Mouse (Mus musculus) adrenal gland, postnatal 25 days (tissue): ENCODE data around the gene Stk32c. TPM values are rescaled to one million over a fixed set of nuclear protein-coding genes. Genes with fewer than 3 reads are reported as not detected.

Experiments
- DNase-seq: peaks from one replicate; pipeline ENCODE4 v3.0.0; 2021; ENCODE audit warnings: mixed read lengths
- total RNA-seq: library from RNA; stranded (reverse); gene quantifications from 2 replicates; pipeline ENCODE4 v1.2.3, GENCODE M21; 2021

Stk32c gene
- total RNA-seq, 1 experiment from 2014 or later, result 4.0 TPM

DNA sequence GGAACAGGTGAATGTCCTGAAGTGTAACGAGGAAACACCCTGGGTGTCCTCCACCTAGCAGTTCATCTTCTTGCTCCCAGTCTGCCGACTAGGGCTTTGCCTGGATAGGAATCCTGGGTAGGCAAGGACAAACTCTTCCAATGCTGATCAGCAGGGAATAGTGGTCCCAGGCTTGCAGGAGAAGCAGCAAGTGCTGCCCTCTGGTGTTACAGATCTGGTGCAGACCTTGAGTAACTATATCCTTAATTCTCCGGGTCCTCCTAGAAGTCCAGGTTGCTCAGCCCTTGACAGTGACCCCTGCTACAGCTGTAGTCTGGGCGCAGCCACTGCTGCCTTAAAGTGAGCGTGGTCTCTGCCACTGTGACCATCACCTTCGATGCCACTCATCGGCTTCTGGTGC is 13.0 kb downstream of the Stk32c start:
- DNase-seq, result peak; percentile 54

DNA sequence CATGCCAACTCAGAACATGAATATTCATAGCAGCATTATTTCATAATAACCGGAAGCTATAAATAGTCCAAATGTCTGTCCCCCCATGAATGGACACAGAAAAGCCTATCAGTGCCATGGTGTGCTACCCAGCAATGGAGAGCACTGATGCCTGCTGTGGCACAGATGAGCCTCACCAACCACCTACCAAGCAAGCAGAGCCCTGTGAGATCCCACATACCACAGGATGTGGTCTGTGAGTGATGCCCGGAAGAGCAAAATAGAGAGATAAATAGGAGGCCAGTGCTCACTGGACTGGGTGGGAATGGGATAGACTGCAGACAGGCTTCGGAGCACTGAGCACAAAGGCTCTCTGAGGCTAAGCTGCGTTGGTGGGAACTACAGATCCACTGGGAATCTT is 16.1 kb downstream of the Stk32c start:
- no peak for DNase-seq

DNA sequence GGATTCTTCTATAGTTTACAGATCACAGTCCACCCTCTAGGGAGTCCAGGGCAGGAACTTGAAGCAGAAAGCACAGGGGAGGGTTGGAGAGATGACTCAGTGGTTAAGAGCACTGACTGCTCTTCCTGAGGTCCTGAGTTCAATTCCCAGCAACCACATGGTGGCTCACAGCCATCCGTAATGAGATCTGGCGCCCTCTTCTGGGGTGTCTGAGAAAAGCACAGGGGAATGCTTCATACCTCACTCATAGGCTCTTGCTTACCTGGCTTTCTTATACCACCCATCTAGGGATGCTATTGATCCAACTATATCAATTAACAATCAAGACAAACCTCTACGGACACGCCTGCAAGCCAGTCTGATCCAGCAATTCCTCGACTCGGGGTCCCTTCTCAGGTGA is 21.5 kb downstream of the Stk32c start:
- no peak for DNase-seq

- DNase-seq, result no peak
These were observed 22.5 kb downstream of the Stk32c start for GRCm38 (mm10) chr7:139190616-139191015.

- DNase-seq, result no peak
These were observed 24.4 kb downstream of the Stk32c start for GRCm38 (mm10) chr7:139188634-139189207.

DNA sequence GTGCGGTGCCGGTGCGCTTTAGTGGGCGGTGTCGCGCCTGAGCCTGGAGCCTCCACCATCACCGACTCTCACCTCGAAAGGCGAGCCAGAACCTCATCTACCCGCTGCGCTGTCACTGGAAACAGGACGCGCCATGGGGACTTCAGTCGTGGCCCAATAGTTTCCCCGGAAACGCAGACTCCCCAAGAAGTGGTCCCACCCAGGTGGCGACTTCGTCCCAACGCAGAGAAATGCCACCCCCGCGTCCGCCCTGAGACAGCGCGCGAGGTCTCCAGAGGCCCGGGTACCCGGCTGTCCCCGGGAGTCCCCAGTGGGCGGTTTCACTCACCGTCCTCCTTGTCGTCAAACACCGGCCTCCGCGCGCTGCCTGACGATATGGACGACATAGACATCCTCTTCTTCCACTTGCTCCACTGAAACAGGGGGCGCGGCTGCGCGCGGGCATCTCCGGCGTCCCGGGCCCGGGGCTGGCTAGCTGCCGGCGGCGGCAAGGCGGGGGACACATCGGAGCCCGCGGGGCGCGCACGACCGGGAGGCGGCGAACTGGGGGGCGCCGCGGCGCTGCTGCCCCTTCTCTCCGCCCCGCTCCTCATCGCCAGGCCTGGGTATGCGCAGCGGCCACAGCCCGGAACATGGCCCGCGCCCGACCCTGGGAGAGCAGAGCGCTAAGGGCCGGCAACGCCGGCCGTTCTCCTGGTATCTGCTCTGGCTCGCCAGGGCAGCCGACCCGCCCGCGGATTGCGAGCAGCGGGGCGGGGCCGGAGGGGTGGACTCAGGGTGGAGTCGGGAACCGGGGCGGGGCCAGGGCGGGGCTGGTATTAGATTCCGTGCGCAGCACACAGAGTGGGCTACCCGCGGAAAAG is 25.1 kb downstream of the Stk32c start:
- DNase-seq, result peak; percentile 91

DNA sequence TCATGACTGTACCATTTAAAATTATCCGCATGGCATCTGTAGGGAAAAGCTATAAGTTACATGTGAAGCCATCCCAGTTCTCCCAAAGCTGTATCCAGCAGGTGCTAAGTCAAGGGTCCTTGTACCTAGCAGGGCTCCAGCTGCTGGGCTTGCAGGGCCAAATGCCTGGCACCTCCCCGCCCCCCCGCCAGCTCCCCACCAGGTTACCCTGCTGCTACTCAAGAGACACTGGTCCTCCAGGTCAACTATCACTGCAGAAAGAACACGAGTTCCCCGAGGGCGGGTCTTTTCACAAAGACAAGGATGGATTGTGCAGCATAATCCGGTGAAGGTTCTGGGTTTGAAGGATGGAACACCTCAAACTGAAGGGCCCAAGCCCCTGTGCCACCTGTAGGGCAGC is 25.8 kb downstream of the Stk32c start:
- no peak for DNase-seq

DNA sequence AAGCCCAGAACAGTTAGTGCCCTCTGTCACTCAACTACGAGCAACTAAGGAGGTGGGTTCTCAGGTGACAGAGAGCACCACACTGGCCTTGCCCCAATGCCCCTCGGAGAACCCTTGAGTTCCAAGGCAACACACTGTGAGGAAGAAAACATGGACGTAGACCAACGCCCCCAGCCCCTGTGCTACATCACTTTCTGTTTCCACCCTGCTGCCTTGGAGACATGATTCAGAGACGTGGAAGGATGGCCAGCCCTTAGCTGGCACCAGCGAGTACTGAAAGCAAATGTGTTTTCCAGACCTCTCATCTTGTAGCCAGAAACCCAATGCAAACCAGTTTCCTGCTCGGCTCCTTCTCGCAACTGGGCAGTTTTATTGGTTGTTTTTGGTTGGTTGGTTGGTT is 26.7 kb downstream of the Stk32c start:
- no peak for DNase-seq

DNA sequence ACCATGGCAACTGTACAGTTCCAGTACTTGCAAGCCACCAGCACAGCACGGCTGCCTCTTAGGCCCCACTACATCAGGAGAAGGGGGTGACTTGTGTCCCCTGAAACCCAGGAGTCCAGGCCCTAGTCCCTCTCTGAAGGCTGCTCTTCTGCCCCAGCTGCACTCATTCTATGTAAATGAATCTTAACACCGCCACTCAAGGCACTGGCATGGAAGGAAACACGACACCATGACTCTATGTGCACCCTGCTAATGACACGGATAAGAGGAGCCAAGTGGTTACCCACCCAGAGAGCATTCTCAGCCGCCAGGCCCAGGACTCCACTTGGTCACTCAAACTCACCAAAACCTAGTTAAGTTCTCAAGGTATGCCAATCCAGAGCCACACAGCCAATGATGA is 27.1 kb downstream of the Stk32c start:
- DNase-seq, result no peak

- DNase-seq, result no peak
These were observed 28.3 kb downstream of the Stk32c start for GRCm38 (mm10) chr7:139184846-139185245.

DNA sequence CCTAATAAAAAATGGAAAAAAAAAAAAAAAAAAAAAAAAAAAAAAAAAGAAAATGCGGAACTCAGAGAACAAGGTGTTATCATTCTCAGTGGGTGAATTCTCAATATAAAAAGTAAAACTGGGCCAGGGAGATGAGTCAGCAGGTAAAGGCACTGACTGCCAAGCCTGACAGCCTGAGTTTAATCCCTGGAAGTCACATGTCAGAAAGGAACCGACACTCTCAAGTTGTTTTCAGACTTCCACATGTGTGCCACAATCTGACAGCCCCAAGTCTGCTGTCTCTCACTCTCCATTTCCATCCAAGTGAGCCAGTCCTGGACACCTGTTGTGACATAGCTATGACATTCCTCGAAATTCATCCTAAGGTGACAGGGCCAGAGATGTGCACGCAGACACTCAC is 28.7 kb downstream of the Stk32c start:
- no peak for DNase-seq

- DNase-seq, result no peak
These were observed 33.0 kb downstream of the Stk32c start for GRCm38 (mm10) chr7:139180058-139180457.

GRCm38 (mm10) chr7:139179299-139179698 is 33.8 kb downstream of the Stk32c start:
- no peak for DNase-seq

GRCm38 (mm10) chr7:139169143-139169542 is 44.0 kb downstream of the Stk32c start:
- no peak for DNase-seq

GRCm38 (mm10) chr7:139164410-139164809 is 48.7 kb downstream of the Stk32c start:
- DNase-seq, result no peak

GRCm38 (mm10) chr7:139158956-139159355 is 54.2 kb downstream of the Stk32c start:
- DNase-seq, result no peak

DNA sequence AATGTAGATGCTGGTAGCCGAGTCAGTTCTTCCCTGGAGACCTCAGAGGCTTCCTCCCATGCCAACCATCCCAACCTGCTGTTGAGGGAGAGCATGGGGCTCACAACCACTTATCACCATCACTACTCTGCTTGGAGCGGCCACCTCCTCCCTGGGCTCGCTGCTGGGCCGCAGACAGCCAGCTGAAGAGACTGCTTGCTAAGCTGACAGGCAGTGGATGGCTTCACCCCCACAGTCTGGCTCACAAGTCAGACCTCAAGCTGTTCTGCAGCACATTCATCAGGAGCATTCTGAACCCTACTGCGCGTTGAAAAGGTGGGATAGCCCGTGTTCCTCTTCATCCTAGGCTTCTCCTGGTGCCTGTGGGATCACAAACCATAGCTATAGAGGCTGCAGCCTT is 54.6 kb downstream of the Stk32c start:
- no peak for DNase-seq

- DNase-seq, result no peak
These were observed 55.6 kb downstream of the Stk32c start for GRCm38 (mm10) chr7:139157541-139157940.

DNA sequence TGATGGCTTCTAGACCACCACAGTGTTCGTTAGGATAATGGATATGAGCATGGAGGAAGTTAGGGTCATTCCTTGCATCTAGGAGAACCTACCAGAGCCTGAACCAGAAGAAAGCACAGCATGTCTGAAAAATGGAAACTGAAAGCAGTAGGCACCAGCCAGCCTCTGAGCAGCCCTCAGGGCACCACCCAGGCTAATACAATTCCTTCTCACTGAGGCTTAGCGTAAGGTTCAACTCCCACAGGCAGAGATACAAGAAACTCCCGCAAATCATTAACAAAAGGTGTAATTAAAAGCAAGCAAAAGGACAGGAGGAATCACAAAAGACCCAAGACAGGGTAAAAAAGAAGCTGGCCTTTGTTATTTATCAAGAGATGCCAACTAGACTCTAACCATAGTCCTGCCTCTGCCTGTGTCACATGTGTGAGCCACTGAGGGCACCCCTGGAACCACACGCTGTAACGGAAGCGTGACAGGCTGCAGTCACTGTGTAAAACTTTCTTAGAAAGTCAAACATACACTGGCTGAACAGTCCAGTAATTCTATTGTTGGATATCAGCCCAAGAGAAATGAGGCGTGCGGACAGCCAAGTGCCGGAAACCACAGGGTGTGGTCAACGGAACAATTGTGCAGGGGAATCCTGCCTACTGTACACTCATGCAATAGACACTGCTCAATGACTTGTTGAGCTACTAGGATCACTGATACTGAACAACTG is 56.6 kb downstream of the Stk32c start:
- no peak for DNase-seq

GRCm38 (mm10) chr7:139152927-139153326 is 60.2 kb downstream of the Stk32c start:
- no peak for DNase-seq

DNA sequence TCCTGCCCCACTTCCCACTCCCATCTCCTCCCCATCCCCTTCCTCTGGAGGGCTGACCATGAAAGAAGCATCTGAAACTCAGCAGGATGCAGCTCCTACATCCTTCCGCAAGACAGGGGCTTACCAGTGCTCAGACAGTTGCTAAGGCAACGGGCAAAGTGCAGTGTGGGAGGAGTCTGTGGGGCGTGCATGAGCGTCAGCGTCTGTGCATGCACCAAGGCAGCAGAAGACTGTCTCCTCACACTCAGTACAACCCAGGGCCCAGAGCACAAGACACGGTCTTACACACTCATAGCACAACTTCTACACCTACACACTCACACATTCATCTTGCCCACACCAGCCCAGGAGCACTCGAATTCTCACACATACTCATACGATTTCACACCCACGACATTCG is 62.0 kb downstream of the Stk32c start:
- no peak for DNase-seq

DNA sequence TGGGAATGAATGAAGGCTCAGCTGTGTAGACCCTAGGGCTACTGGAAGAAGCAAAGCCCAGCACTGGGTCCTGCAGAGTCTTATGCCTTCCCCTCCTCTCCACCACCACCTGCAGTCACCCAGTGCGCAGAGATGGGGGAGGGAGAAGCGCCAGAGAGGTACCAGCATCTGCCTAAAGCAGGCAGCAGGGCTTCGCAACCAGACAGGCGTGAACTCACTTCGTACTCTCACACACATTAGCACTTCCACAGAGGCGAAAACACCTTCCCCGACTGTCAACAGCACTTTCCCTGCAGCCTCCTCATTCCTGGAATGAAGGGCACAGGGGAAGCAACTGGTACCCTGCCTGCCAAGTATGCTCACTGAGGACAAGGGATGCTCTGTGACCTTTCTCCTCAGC is 63.7 kb downstream of the Stk32c start:
- no peak for DNase-seq

GRCm38 (mm10) chr7:139147360-139147759 is 65.7 kb downstream of the Stk32c start:
- no peak for DNase-seq
